Mouse (Mus musculus): Measurements from ENCODE around the gene Rdh5.
A peak's percentile ranks its signal among the peaks of the same experiment; 100 is the strongest.

The Rdh5 gene

DNA sequence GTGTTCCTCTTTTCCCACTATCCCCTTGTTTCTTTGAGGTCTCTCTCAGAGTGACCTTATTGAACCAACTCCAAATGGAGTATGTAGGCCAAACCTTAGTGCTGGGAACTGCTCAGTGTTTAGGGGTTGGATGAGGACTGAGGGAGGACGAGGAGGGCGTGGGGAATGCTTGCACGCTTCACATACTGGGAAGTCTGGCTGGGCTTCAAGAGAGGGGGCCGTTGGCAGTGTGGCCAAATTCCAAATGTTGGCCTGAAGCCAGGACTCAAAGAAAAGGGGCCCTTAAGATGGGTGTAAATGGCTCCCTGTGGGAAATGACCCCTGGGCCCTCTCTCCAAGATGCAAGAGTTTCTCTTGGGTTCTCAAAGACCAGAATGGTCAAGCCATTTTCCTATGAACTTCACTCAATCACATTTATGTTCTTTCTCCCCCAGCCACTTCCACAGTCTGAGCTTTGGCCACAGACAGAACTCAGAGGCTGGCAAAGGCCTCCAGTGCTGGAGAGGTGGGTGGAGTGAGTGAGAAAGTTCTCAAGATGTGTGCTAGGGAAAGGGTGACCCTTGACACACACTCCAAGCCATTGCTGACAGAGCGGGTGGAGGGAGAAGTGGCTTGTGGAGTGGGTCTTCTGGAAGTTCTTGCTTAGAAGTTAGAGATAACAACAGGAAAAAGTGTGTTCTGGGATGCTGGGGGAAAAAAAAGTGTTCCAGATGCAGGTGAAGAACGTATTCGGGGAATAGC, 7.1 kb upstream of the Rdh5 start:
- DNase-seq (ENCODE audit: low spot score in 2 of 2), result no peak

DNA sequence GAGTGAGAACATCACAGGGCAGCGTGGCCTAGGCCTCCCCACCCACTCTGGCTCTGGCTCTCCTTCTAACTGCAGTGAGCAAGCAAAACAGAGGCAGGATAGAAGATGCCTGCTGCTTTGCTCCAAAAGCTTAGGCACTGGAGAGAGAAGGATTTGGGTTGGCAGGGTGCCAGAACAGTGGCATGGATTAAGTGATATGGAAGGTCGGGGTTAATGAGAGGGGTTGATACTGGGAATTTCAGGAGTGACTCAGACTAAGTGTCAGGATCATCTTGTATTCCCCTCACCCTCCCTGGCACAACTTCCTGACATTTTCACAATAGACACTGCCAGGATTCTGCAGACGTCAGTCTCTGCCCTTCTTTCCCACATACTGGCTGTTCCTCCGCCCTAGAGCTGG, 5.7 kb upstream of the Rdh5 start:
- no peak for DNase-seq (ENCODE audit: low spot score in 2 of 2)

DNA sequence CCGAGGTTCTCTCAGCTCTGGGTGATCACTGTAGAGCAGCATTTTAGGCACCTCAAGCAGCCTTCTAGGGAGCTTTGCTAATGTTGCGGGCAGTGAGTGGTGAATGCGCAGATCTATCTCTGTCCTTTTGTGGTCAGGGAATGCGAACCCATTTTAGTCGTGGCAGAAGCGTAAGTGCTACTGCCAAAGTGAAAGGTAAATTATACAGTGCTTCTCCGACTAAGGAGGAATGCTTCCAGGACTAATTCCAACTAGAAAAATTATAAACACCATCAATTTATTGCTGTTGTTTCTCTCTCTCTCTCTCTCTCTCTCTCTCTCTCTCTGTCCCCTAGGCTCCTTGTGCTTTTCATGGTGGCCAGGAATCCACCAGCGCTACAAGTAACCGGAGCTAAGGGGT, 1.2 kb upstream of the Rdh5 start, which contains the start of gene Bloc1s1:
Gene Bloc1s1 (minus strand): TSS at position 101 of the 400 bp plus-strand sequence.
- DNase-seq (ENCODE audit: low spot score in 2 of 2), result no peak

DNA sequence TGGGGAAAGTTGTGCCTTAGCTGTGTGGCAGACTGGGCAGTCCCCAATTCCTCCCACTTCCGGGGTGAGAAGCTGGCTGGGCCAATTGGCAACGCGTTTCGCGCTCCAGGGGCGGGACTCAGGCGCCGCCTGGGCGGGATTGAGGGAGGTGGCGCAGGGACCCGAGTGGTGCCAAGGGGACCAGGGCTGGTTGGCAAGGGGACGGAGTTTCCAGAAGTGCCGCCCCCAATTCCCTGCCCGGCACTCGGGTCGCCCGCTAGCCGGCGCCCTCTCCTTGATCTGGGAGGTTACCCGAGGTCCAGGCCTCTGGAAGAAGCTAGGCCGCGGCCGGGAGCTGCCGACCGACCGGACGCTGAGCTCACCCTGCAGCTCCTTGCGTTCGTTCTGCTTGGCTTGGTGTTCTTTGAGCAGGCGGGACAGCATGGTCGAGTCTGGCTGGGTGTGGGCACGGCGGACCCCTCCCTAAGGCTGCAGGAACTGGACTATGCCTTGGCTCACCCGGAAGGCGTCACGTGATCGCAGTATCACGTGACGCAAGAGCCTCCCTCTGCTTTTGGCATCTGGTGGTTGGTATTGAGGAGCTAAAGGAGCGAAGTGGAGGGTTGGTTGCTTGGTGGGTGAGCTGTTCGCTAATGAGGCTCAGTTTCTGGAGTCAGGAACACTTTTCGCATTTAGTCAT, 464 bp upstream of the Rdh5 start:
- DNase-seq (ENCODE audit: low spot score in 2 of 2), result peak; percentile 84 to 89

DNA sequence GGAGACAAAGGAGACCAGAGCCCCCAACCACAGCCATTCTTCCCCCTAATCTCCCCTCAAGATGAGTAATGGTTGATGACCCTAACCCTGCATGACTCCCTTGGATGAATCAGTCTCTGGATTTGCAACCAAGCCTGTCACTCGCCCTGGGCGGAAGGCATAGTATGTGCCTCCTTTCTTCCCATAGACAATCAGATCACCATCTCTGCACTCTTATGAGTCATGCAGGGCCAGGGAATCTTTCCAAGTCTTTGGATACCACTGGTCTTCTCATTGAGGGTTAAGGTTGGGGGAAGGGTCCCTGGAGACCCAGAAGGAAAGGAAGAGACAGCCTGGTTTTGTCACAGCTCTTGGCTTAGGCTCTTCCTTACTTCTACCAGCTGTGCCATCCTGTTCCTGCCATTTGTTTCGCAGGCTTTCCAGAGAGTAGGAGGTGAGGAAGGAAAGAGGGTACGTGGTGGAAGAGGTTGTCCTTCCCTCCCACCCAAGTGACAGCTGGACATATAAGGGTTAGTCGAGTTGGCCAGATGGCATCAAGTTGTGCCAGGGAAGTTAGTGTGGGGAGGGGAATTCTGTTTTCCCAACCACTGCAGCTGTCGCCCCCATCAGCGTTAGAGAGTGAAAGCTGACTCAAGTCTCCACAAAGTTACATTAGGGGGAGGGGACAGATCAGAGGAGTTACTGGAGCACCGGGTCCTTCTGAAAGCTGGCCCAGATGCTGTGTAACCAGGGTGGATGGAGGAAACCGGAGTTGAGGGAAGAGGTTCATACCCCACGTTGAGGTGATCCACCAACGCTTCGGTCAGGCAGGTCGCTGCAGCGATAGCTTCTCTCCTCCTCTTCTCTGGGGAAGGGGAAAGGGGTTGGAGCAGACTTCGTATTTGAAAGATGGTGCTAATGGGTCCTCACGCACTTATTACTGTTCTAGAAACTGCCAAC, 536 bp downstream of the Rdh5 start:
- no peak for DNase-seq (ENCODE audit: low spot score in 2 of 2)

DNA sequence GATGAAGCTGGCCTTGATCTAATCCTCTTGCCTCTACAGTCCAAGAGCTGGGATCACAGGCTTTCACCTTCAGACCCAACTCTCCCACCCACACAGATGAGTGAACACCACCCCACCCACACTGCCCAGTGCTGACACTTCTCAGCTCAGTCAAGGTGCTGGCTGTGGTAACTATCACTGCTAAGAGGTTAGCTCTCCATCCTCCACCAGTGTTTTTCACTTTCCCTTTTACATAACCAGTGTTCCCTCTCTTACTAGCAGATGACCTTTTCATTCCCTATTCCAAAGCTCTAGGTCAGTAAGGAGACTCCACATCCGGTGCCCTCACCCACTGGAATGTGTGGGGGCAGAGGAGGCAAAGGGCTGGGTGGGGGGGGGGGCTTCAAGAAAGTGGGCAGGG, 1.4 kb downstream of the Rdh5 start:
- DNase-seq (ENCODE audit: low spot score in 2 of 2), result no peak

DNA sequence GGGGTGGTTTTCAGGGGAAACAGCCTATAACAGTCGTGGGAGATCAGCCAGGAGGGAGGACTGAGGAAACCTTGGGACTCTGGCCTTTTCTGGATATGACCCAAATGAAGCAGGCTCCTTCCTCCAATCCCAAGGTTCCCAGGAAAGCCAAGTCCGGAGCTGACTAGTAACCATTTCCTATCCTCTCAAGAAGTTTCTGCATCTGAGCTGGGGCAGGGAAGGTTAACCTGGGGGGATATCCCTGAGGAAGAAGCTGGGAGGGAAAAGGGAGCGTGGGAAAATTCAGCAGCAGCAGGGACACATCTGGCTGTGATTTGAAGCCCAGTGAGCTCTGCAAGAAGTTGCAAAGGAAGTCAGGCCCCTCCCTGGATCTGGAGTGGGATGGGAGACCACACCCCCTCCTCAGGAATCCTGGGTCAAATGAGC, 1.9 kb downstream of the Rdh5 start:
- DNase-seq (ENCODE audit: low spot score in 2 of 2), result no peak

DNA sequence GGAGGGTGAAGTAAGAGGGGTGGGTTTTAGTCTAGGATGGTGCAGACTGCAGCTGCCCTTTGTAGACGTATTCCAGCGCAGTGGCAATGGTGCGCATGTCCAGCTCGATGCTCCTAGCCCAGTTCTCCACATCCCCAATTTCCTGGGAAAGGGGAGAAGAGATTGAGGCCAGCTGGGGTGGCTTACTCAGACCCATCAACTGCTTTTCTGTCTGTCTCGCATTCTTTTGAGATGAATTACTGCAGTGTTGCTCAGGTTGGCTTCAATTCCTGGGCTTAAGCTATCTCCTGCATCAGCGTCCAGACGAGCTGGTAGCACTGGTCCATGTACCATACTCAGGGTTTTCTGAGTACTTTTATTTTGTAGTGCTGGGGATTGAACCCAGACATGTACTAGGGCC, 2.7 kb downstream of the Rdh5 start:
- no peak for DNase-seq (ENCODE audit: low spot score in 2 of 2)

DNA sequence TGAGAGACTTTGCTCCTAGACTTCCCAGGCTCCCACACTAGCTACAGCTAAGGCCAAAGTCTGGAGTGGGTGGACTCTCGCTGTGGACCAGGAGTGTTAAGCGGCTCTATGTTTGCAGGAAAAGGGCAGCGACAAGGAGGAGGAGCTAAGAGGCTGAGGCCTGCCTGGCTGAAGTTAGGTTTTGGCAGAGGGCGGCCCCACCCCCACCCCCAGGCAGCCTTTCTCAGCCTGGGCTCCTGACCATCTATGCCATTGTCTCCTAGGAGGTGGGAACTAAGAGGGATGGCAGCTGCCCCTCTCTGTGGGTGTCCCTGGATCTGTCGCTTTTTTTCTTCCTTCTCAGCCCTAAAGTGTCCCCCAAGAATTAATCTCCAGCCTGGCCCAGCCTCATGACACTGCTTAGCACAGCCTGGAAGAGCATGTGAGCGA, 3.5 kb downstream of the Rdh5 start:
- DNase-seq (ENCODE audit: low spot score in 2 of 2), result no peak

DNA sequence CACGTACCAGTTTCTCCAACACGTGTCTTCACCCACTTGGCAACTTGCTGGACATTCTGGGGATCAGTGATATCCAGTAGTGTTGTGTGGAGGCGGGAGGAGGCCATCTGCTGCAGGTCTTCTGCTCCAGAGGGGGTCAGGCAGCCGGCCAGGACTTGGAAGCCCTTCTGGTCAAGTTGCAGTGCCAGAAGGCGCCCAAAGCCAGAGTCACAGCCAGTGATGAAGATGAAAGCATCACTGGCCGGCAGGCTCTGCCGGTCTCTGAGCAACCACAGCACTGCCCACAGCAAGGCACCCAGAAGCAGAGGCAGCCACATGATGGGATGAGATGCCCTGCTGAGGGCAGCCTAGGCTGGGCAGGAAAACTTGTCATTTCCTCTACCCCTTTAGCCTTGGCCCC, 4.4 kb downstream of the Rdh5 start:
- DNase-seq (ENCODE audit: low spot score in 2 of 2), result no peak

DNA sequence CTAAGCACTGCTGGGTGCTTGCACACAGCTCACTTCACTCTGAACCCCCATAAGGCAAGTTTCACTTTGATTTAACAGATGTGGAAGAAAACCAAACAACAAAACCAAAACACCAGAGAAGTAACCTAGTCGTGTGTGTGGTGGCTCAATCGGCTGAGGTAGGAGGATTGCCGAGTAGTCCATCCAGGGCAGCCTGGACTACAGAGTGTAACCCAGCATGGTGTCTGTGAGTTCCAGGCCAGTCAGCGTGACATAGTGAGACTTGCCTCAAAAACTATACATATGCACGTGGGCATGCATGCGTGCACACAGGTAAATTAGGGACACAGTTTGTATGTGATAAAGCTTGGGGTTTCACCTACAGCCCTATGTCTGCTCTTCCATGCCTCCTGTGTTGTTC, 5.3 kb downstream of the Rdh5 start:
- DNase-seq (ENCODE audit: low spot score in 2 of 2), result no peak

DNA sequence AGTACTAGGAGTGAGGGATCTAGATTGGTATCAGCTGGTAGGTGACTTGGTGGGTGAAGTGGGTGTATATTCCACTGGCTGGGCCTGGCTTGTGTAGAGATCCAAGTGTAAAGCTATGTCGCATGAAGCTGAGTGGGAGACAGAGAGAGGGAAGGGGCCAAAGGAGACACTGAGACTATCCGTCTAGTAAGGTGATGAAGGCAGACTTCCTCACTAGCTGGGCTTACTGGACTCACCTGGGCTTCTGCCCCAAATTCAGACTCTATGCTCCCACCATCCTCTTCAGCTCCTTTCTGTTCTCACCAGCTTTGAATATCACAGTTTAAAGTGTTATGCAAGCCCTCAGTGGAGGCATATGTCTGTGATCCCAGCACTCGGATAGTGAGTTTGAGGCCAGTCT, 6.0 kb downstream of the Rdh5 start:
- no peak for DNase-seq (ENCODE audit: low spot score in 2 of 2)

DNA sequence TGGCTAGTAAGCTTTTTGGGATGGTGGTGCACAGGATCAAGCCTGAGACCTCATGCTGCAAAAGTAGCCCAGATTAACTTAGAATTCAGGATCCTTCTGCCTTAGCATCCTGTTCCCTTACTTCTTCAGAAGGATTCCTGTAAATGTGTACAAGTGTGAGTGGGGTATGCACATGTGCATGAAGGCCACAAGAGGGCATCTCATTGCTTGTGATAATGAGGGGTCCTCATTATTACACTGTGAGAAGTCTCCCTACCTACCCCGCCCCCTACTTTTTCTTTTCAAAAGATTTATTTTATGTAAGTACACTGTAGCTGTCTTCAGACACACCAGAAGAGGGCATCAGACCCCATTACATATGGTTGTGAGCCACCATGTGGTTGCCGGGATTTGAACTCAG, 7.1 kb downstream of the Rdh5 start:
- DNase-seq (ENCODE audit: low spot score in 2 of 2), result no peak

DNA sequence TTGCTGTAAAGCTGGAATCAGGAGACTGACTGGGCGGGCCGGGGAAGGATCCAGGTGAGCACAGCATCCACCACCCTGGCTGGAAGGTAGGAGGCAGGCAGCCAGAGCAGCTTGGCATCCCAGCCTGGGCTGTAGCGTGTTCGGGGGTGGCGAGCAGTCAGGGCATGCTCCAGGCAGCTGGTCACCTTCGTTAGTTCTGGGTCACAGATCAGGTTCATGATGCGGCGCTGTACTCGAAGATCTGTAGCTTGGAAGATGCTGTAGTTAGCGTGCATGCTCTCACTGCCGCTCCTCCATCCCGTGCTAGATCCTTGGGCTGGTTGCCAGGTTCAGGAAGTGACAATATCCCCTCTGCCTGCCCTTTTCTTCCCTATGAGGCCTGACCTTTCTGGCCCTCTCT, 9.0 kb downstream of the Rdh5 start:
- no peak for DNase-seq (ENCODE audit: low spot score in 2 of 2)

DNA sequence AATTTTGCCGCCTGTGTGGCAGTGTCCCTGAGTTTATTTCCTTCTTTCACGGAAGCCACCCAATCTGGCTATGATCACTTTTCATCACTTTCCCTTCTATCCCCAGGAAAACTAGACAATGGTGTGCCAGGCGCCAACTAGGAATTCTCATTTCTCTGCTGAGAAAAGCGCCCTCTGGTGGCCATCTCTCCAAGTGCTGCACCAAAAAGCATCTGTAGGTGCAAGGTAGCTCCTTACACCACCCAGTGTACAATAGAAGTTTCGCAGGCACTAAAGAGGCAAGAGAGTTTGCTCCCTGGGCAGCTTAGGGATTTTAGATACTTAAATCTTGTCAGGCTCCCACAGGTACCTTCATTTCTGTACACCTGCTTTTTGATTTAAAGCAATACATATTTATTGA, 9.5 kb downstream of the Rdh5 start:
- DNase-seq (ENCODE audit: low spot score in 2 of 2), result peak; percentile 67 to 78

DNA sequence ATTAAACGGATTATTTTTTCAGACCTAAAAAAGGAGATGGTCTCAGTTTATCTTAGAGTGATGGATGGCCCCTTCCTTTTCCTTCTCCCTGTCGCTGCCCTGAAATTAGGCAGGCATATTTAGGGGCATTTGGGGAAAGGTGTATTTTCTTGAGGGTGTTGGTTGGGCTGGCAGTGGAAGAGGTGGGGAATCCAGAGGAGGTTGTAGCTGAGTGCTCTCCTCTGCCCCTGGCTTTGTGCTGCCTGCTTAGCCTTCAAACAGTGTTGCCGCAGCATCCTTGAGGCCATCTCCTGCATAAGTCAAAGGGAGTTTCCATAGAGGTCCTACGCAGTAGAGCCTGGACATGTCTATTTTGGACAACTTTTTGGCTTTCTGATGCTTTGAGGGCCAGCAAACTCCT, 9.9 kb downstream of the Rdh5 start:
- no peak for DNase-seq (ENCODE audit: low spot score in 2 of 2)

DNA sequence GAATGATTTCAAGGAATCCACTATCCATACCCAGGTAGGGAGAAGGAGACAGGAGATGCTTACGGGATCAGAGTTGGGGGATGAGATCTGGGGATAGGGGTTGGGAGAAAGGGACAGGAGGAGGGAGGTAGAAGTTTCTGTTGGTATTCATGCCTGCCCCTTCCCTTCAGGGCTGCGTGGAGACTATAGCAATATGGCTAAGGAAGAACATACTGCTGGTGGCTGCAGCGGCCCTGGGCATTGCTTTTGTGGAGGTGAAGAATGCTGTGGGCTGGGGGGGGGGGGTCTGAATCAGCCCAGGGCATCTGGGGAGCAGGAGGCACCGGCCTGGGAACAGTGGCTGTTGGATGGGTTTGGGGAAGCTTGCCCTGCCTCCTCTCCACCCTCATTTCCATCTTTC, 10.4 kb downstream of the Rdh5 start:
- DNase-seq (ENCODE audit: low spot score in 2 of 2), result no peak

DNA sequence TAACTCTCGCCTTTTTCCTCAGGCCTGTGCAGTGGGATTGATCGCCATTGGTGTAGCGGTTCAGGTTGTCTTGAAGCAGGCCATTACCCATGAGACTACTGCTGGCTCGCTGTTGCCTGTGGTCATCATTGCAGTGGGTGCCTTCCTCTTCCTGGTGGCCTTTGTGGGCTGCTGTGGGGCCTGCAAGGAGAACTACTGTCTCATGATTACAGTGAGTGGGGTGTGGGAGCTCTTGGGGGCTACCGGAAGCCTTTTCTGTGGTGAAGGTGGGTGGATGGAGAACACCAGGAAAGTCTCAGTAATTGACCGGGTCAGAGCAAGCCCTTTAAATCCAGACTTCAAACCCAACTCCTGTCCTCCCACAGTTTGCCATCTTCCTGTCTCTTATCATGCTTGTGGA, 11.3 kb downstream of the Rdh5 start:
- DNase-seq (ENCODE audit: low spot score in 2 of 2), result no peak

DNA sequence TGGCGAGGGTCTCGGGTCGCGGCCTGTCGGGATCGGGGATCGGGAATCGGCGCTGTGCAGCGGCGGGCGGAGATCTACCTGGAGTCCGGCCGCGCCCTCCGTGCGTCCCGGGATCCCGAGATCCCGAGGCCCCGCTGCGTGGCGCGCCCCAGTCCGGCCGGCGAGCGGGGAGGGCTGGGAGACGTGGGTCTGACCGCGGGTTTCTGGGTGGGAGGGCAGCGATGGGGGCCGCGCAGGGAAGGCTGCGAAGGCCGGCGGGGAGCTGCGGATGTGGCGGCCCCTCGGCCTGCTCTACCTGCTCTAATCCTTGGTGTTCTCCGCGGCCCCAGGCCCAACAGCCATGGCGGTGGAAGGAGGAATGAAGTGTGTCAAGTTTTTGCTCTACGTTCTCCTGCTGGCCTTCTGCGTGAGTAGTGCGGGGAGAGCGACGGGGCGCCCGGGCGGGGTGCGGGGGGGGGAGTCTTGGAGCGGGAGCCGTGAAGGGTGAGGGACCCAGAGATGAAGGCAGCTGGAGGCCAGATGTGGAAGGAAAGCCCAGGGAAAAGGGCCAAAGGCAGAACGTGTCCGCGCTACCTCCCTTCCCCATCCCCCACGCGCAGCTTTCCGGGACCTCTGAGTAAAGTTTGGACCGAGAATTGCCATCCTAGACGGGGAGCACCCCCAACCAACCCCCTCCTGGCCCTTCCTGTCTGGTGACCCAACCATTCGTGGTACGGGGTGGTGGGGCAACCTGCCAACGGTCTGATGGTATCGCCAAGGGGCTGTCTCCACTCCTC, 12.4 kb downstream of the Rdh5 start:
- DNase-seq (ENCODE audit: low spot score in 2 of 2), result no peak

DNA sequence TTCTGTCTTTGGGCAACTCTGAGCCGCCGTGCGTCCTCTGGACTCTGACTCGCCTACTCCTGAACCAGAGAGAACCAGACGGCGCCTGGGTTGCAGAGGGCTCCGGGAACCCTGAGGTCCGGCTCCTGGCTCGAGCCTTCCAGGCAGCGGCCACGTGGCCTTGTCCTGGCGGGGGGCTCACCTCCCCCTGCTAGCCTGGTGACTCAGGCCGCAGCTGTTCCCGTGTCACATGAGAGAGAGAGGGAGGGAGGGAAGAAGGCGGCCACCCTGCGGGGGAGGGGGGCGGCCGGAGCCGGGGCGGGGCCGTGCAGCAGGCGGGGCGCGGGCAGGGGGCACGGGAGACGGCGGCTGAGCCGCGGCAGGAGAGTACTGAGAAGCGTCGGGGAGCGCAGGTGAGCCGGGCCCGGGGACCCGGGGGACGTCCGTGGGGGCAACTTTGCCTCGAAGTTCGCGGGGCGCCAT, 13.1 kb downstream of the Rdh5 start:
- no peak for DNase-seq (ENCODE audit: low spot score in 2 of 2)

DNA sequence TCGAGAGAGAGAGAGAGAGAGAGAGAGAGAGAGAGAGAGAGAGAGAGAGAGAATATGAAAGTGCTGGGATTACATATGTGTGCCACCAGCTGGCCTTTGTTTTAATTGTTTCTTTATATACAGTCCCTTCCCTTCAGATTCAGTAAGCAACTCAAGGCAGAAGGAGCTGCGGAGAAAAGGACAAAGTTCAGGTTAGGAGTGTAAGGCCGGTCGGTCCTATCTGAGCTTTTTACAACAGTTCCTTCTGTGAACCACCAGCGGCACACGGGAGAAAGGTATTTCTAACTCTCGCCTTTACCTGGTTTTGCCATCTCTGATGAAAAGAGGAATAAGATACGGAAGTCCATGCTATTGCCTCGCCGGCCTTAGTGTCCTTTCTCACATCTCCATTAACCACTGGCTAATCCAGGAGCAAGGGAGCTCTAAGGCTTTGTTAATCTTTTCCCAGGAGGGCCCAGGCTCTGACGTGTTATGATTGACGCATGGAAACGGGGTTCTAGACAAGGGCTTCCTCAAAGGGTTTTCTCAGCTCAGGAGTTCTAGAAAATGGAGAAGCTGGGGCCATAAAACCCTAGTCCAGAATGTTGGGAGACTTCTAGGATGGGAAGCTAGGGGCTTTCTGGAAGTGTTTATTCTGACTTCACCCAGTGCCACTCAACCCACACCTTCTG, 13.8 kb downstream of the Rdh5 start:
- DNase-seq (ENCODE audit: low spot score in 2 of 2), result no peak
